Mouse (Mus musculus) hematopoietic stem cell, adult 5-6 weeks (primary cell): Measurements from ENCODE around the gene Hsd3b6. TPM values are rescaled to one million over a fixed set of nuclear protein-coding genes. Genes with fewer than 3 reads are reported as not detected.
"Not testable (repeated sequence)": the region's sequence is repeated elsewhere in the genome, so short reads cannot be mapped to it uniquely, and the experiment has no call there.

Experiments used
- ATAC-seq, 2 experiments: fragments of 125-278 bp in 1 of 2; replicated peaks in 1 of 2; 2 replicates each; pipeline ENCODE4 v1.8.0; 2016 to 2017; ENCODE audit warnings: inconsistent platforms in 2 of 2, mild to moderate bottlenecking in 2 of 2, moderate number of reproducible peaks in 2 of 2, low read depth in 1 of 2, moderate TSS enrichment in 1 of 2; ENCODE audit not compliant: low FRiP score in 2 of 2, poor library complexity in 2 of 2, severe bottlenecking in 2 of 2, insufficient read depth in 1 of 2, low TSS enrichment in 1 of 2
- total RNA-seq: library from RNA; stranded (forward); fragments of 172-1452, 232-1000 nt; gene quantifications from 2 replicates; pipeline ENCODE4 v1.2.3, GENCODE M21; 2017

Gene Hsd3b6
- total RNA-seq, result not detected in 2 replicates

DNA sequence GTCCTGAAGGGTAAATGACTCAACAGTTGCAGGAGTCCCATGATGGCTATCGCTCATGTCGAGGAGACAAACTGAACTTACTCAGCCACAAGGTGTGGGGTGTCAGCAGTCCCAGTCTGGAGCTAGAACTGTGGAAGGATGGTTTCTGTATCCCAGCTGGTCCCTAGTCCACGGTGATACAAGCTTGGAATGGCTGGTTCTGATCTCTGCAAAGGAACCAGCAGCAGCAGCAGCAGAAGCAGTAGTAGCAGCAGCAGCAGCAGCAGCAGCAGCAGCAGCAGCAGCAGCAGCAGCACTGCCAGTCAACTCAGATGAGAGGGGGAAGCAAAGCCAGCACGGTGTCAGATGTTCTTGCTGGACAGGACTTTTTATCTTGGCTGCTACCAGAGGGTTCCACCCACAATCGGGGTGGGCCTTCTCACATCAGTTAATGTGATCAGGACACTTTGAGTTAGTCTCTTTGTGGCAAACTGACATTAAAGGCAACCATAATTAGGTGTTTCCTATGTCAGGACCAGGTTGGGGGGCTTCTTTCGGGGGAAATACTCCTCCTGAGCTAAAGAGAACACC lies at the start of gene Hsd3b6:
Gene Hsd3b6, minus strand, starts transcription at position 343 of the 570 bp plus-strand sequence.
- no peak for ATAC-seq

DNA sequence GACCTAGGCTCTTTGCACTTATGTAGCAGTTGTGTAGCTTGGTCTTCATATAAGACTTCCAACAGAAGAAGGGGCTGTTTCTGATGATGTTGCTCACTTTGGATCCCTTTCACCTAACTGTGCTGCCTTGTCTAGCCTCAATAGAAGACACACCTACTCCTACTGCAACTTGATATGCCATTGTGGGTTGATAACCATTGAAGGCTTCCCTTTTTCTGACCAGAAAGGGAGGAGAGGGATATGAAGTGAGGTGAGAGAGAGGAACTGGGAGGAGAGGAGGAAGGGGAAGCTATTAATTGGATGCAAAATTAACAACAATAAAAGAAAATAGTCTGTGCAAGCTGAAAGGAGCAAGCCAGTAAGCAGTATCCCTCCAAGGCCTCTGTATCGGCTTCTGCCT lies 48.6 kb upstream of the Hsd3b6 start:
- ATAC-seq, result no peak

DNA sequence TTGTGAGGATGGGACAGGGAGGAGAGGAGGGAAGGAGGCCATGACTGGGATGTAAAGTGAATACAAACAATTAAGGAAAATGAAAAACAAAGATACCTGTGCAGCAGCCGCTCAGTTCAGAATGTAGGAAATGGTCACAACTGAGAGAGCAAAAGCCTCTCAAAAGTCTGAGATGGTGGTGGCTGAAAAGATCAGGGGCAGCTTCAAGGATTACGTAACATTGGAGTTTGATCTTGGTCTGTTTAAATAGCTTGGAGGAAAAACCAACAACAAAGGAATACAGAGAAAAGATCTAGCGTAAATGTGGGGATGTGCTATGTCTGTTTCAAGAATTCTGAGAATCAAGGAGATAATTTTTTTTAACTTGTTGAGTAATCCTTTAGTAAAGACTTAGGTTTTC lies 45.3 kb upstream of the Hsd3b6 start, which contains the start of gene Hsd3b1:
Gene Hsd3b1, minus strand, starts transcription at position 219 of the 400 bp plus-strand sequence.
- ATAC-seq, result no peak

DNA sequence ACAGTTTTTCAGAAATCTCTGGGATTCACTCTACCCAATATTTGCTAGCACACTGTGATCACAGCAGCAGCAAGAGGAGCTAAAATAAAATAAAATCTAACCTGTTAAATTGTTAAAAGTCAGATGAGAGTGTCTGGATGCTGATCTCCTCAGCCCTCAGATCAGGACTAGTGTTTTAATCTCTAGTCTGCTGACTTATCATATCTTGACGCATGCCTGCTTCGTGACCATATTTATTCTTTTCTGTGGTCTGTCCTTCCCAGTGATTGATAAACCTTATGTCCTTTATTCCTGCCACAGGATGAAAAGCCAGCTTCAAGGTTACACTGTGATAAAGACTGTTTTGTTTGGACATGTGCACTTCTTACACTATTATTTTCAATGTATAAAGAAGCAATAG lies 43.8 kb upstream of the Hsd3b6 start:
- ATAC-seq, result no peak

DNA sequence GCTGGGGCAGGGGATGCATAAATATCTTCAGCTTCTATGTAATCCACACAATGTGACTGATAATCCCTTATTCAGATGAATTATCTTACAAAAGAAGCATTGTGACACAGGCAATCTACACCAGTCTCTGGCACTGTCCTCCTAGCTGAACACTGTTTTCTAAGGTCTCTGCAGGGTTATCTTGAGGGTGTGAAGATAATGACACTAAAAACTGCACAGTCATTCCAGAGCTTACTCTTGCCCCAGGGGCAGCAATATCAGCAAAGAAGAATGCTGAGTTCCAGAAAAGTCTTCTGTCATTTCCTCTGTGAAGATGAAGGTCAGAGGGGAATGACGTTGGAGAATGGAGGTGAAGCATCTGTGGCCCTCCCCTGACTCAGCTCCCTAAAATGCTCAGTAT lies 42.6 kb upstream of the Hsd3b6 start:
- no peak for ATAC-seq

DNA sequence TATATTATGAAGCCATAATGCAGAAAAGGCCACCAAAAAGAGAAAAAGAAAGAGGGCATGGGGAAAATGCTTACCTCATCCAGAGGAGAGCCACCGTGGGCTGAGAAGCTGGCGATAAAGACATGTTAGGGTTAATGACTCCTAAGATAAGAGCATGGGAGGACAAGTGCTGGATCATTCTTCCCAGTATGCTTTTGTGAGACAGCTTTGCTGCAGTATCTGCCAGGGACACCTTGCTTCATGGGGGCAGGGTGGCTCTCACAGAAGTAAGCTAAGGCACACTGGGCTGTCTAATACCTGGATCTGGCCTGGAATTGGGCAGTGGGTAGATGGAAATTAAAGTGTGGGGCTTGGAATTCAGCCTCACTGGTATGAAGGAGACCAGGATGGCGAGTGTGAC lies 40.9 kb upstream of the Hsd3b6 start:
- no peak for ATAC-seq

DNA sequence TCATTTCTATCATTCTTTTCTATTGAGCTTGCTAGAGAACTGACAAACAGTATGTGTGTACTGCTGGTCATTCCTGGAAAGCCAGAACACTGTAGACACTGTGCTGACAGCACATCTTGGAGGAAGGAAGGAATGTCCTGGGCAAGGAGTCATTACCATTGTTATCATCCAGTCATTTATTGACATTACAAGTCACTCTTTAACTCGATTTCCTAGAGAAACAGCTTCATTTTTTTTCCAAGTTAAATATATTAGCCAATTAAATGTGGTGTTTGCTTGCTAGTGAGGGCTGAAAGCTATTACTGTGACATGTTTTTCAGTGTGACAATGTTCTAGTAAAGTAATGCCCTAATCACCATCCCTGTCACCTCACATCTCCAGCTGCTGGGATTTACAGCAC lies 39.4 kb upstream of the Hsd3b6 start:
- ATAC-seq, result no peak

DNA sequence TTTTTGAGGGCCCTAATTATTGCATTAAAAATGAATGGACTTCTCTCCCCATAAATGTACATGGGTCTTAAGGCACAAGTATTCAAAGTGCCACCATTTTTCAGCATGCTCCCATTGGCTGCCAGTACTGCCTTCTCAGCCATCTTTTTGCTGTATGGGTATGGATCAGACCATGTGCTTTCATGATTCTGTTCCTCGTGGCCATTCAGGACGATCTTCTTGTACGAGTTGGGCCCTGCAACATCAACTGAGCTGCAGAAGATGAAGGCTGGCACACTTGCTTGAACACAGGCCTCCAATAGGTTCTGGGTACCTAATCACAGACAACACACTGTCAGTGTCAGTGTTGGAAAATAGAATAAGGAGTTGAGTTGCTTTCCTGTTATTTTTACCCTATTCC lies 38.8 kb upstream of the Hsd3b6 start:
- no peak for ATAC-seq

DNA sequence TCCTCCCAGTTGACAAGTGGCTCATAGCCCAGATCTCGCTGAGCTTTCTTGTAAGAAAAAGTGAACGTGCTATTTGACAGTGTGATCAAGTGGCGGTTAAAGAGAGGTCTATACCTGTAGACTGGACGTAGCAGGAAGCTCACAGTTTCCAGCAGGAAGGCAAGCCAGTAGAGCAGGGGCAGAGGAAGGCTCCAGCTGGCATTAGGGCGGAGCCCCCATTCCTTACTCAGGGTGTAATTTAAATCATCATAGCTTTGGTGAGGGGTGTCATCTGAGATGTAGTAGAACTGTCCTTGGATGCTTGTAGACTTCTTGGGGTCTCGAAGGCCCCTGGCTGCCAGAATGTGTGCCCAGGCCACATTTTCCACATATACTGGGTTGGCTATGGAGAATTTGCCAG lies 38.4 kb upstream of the Hsd3b6 start:
- ATAC-seq, result no peak

DNA sequence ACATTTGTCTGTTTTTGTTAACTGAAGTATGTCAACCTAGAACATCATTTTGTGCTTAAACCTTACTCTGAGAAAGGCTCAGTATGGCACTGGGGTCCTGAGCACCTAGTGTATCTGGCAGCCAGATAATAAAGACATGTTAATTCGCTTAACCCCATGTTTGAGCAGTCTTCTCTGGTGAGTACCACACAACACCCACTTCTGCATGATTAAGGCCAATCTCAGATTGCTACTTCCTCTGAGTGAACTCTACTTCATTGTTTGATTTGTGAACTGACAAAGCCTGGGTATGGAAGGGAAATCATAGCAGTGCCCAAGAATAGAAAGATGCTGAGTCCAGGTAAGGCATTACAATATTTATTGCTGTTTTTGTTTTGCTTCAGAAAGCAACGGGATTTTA lies 37.6 kb upstream of the Hsd3b6 start:
- no peak for ATAC-seq

DNA sequence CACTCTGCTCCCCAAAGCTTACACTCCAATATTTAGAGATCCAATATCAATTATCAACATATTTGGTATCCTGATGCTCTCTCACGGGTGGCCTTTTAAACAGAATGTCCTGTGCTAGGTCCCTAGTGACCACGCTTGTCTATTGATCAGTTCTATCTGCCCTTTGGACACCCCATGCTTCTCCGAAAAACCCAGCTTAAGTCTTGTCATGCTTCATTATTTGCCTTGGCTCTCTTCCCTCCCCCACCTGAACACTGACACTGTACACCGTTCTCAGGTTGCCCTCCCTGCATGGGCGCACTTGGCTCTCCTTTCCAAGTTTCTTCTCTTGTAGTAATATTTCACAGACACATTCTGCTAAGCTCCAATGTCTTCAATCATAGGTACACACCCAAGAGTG lies 36.0 kb upstream of the Hsd3b6 start:
- no peak for ATAC-seq

DNA sequence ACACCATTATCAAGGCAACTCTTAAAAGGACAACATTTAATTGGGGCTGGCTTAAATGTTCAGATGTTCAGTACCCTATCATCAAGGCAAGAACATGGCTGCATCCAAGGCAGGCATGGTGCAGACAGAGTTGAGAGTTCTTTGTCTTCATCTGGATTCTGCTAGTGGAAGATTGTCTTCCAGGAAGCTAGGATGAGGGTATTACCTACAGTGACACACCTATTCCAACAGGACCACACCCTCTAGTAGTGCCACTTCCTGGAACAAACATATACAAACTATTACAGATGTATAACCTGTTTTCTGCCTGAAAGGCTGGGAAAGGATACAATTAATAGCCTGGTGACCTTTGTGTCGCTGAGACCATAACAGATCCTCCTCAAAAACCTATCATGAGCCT lies 34.7 kb upstream of the Hsd3b6 start:
- ATAC-seq, result no peak

DNA sequence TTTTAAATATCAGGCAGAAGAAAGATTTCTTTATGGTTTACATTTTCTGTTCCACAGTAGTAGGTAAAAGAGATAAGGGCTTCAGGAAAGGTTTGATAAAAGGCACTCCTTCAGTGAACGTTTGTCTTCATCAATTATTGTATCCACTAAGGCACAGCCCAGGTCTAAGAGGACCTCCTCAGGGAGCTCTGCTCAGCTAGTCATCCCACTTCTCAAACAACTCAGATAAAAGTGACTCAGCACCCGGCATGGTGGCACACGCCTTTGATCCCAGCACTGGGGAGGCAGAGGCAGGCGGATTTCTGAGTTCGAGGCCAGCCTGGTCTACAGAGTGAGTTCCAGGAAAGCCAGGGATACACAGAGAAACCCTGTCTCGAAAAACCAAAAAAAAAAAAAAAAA lies 1.6 kb downstream of the Hsd3b6 start:
- ATAC-seq, result not testable (repeated sequence)

DNA sequence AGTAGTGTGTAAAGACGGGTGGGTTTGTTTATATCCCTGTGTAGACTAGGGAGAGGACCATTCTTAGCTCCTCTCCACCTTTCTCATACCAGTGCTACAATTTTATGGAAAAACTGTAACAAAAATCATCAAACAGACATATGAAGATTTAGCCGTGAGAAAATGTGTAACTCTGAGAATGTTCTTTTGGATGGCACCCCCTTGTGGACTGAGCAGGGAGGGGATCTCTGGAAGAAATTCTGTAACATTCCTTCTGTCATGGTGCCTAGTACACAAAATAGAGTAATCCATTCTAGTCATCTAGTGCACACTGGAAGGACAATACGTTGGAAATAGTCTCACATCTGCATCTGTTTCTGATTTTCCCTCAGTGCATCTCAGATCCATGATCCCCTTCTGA lies 9.2 kb downstream of the Hsd3b6 start:
- not testable (repeated sequence) for ATAC-seq

DNA sequence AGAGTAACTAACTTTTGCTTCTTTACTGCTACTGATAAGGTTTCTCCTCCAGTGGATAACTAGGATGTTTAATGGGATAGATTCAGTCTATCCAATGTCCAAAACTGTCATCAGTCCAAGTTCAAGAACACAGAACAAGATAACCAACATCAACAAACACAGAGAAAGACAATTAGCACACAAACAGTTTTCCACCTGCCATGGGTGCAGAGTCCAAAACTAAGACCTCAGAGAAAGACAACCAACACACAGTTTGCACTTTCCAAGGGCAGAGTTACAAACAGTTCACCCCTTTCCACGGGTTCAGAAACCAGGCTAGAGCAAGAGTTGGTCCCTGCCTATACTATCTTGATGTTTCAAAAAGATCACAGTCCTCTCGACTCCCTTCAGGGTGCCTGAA lies 27.7 kb downstream of the Hsd3b6 start:
- no peak for ATAC-seq

DNA sequence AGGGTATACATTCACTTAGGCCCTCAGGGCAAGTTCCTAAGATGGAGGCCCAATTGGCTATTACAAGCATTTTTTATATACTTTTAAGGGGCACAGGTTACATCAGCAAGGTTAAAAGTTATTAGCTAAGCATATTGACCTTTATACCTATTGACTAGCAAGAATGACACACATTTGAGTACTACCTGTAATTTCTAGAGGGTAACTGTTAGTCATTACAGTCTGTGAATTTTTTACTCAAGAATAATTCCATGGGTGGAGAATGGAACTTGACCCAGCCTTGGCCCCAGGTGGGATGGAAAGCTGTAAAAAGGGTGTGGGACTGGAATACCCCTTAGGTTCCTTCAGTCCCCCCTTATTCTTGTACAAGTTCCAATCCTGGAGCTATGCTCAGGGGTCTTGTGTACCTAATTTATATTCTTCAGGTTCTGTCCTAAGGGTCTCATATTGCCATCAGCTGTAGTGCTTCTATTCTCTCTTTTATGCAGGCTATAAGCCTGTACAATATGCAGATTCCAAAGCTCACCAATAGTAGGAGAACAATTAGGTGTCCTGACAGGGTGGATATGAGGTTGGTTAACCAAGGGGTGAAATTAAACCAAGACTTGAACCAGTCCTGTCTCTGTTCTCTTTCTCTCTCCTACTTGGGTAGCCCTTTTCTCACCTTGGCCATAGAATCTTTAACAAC lies 31.9 kb downstream of the Hsd3b6 start:
- no peak for ATAC-seq

DNA sequence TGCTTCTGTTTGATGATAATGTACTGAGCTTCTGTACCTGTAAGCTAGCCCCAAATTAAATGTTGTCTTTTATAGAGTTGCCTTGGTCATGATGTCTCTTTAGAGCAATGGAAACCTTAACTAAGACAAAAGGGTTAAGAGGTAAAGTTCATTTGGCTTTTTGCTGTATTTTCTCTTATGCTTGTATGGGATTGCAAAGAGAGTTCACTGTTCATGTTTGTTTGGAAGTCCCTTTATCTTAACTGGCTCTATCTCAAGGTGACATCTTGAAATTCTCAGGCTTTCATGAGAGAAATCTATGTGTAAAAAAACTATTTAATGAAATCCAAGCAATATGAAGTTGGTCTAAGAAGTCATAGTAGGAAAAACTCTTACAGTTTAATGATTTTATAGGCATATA lies 33.3 kb downstream of the Hsd3b6 start:
- ATAC-seq, result no peak

DNA sequence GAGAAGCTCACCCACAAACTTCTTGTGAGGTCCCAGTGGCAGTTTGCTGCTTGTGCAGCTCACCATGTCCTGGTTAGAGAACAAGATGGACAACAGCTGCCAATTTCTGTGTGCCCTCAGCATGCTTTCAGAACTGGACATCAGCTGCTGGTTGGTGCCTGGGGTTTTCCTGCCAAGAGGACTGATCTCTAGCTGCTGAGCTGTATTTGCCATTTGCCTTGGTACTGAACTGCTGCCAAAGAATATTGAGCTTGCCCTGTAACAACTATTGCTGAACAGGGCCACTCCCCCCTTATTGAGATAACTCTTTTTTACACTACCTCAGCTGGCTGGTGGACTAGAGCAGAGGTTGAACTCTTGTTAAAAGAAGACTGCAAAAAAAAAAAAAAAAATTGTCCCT lies 50.1 kb downstream of the Hsd3b6 start:
- no peak for ATAC-seq

DNA sequence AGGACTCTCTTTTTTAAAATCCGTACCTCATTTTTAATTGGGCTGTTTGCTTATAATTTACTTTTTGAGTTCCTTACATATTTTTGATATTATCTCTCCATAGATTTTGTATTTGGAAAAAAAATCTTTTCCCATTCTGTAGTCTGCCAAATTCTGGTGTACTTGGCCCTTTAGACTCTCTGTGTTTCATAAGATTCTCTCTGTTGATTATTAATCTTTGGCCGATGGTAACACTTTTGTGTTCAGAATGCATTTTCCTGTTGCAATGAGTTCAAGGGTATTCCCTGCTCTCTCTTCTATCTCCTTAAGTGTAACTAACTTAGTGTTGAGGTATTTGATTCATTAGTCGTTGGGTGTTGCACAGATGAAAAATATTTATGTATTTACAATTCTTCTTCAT lies 57.4 kb downstream of the Hsd3b6 start:
- ATAC-seq, result no peak
